Mouse (Mus musculus) spleen, postnatal 4 days (tissue): Measurements from ENCODE around the gene Hmcn1.

ENCODE experiments used
- DNase-seq, 2 experiments: peaks; one replicate each; pipeline ENCODE4 v3.0.0; 2022; ENCODE audit warnings: low spot score in 2 of 2

The Hmcn1 gene

GRCm38 (mm10) chr1:150645314-150645713, 347.9 kb downstream of the Hmcn1 start:
- no peak for DNase-seq

GRCm38 (mm10) chr1:150639522-150639921, 353.7 kb downstream of the Hmcn1 start:
- DNase-seq: no peak

- DNase-seq: no peak
These were observed 360.7 kb downstream of the Hmcn1 start for GRCm38 (mm10) chr1:150632506-150632905.

GRCm38 (mm10) chr1:150631856-150632171, 361.4 kb downstream of the Hmcn1 start:
- no peak for DNase-seq

GRCm38 (mm10) chr1:150631035-150631855, 362.0 kb downstream of the Hmcn1 start:
- DNase-seq: no peak

GRCm38 (mm10) chr1:150623226-150623625, 370.0 kb downstream of the Hmcn1 start:
- no peak for DNase-seq

- no peak for DNase-seq
These were observed 382.7 kb downstream of the Hmcn1 start for GRCm38 (mm10) chr1:150610539-150610938.

- DNase-seq: no peak
These were observed 387.1 kb downstream of the Hmcn1 start for GRCm38 (mm10) chr1:150606173-150606572.

GRCm38 (mm10) chr1:150593614-150594013, 399.6 kb downstream of the Hmcn1 start:
- no peak for DNase-seq

GRCm38 (mm10) chr1:150591253-150591652, 402.0 kb downstream of the Hmcn1 start:
- no peak for DNase-seq

- DNase-seq: no peak
These were observed 405.8 kb downstream of the Hmcn1 start for GRCm38 (mm10) chr1:150587410-150587809.

- DNase-seq: no peak
These were observed 408.8 kb downstream of the Hmcn1 start for GRCm38 (mm10) chr1:150584477-150584876.

GRCm38 (mm10) chr1:150583734-150584133, 409.5 kb downstream of the Hmcn1 start:
- no peak for DNase-seq

- no peak for DNase-seq
These were observed 412.7 kb downstream of the Hmcn1 start for GRCm38 (mm10) chr1:150580561-150580960.

- no peak for DNase-seq
These were observed 419.8 kb downstream of the Hmcn1 start for GRCm38 (mm10) chr1:150573407-150573806.

- no peak for DNase-seq
These were observed 422.6 kb downstream of the Hmcn1 start for GRCm38 (mm10) chr1:150570562-150571156.

GRCm38 (mm10) chr1:150569820-150570543, 423.3 kb downstream of the Hmcn1 start:
- no peak for DNase-seq

- no peak for DNase-seq
These were observed 426.9 kb downstream of the Hmcn1 start for GRCm38 (mm10) chr1:150566287-150566686.

- no peak for DNase-seq
These were observed 436.6 kb downstream of the Hmcn1 start for GRCm38 (mm10) chr1:150556621-150557020.

- DNase-seq: no peak
These were observed 441.8 kb downstream of the Hmcn1 start for GRCm38 (mm10) chr1:150551390-150551789.

- DNase-seq: no peak
These were observed 446.8 kb downstream of the Hmcn1 start for GRCm38 (mm10) chr1:150546463-150546862.

- DNase-seq: no peak
These were observed 453.0 kb downstream of the Hmcn1 start for GRCm38 (mm10) chr1:150540267-150540666.
